Mouse (Mus musculus): ENCODE data around the gene Scgb1a1.

- no peak for TF ChIP-seq CTCF (IDR thresholded peaks at IDR 0.05 in 2 of 3, conservative IDR thresholded peaks at IDR 0.05 in 1 of 3; ENCODE audit: control insufficient read depth in 1 of 3, insufficient read depth in 1 of 3, low read depth in 2 of 3, low read length in 3 of 3, poor library complexity in 1 of 3, severe bottlenecking in 1 of 3)
- no peak for TF ChIP-seq E2F4 (IDR thresholded peaks at IDR 0.05; ENCODE audit: borderline replicate concordance, low read depth, low read length)
- no peak for TF ChIP-seq MYC (IDR thresholded peaks at IDR 0.05; ENCODE audit: low read depth, low read length)
- no peak for TF ChIP-seq ZC3H11A (IDR thresholded peaks at IDR 0.05; ENCODE audit: low read depth, low read length)
- no peak for TF ChIP-seq MAX (IDR thresholded peaks at IDR 0.05; ENCODE audit: low read length)
- TF ChIP-seq HCFC1 (IDR thresholded peaks at IDR 0.05; ENCODE audit: low read depth, low read length), result no peak
- TF ChIP-seq CHD2 (IDR thresholded peaks at IDR 0.05; ENCODE audit: low read length), result no peak
- TF ChIP-seq EP300 (IDR thresholded peaks at IDR 0.05; ENCODE audit: low read depth in 1 of 2, low read length in 2 of 2), result peak; percentile 49 to 58
- no peak; the same call in 1 of the 2 replicates for TF ChIP-seq RCOR1 (IDR thresholded peaks at IDR 0.05; ENCODE audit: low read depth, low read length)
- TF ChIP-seq POLR2A (IDR thresholded peaks at IDR 0.05; ENCODE audit: control insufficient read depth in 1 of 2, insufficient read depth in 1 of 2, low read depth in 1 of 2, low read length in 2 of 2, poor library complexity in 1 of 2), result no peak
- TF ChIP-seq RAD21 (IDR thresholded peaks at IDR 0.05; ENCODE audit: low read depth, low read length), result no peak
Observed at GRCm38 (mm10) chr19:9067292-9067691, 20.5 kb downstream of the Scgb1a1 start.

Measured in MEL (cell line).